Mouse (Mus musculus) kidney, embryonic 15.5 days (tissue): ENCODE data around the gene Zfp213. TPM values are rescaled to one million over a fixed set of nuclear protein-coding genes. Genes with fewer than 3 reads are reported as not detected.

ENCODE experiments used
- ATAC-seq: fragments of 200-750 bp; cut with Nextera tagmentation; replicated peaks from 2 replicates; pipeline ENCODE4 v1.8.0; 2017; ENCODE audit warnings: moderate TSS enrichment; ENCODE audit not compliant: low FRiP score
- H3K27ac ChIP-seq: fragments of 300-500 bp; sonication (generic); 2 replicates; pipeline ENCODE4 v1.5.1; 2015; ENCODE audit warnings: mild to moderate bottlenecking, inconsistent platforms
- H3K27me3 ChIP-seq: fragments of 300-500 bp; sonication (generic); 2 replicates; pipeline ENCODE4 v1.6.1; 2015; ENCODE audit warnings: inconsistent platforms
- H3K36me3 ChIP-seq: fragments of 300-500 bp; sonication (generic); 2 replicates; pipeline ENCODE4 v1.6.1; 2015; ENCODE audit warnings: inconsistent platforms
- H3K4me1 ChIP-seq: fragments of 300-500 bp; sonication (generic); 2 replicates; pipeline ENCODE4 v1.6.1; 2015; ENCODE audit warnings: inconsistent platforms
- H3K4me2 ChIP-seq: fragments of 300-500 bp; sonication (generic); 2 replicates; pipeline ENCODE4 v1.6.1; 2015; ENCODE audit warnings: moderate library complexity, mild to moderate bottlenecking, inconsistent platforms
- H3K4me3 ChIP-seq: fragments of 300-500 bp; sonication (generic); replicated peaks from 2 replicates; pipeline ENCODE4 v1.5.1; 2015; ENCODE audit warnings: mild to moderate bottlenecking, inconsistent platforms
- H3K9ac ChIP-seq: fragments of 300-500 bp; sonication (generic); 2 replicates; pipeline ENCODE4 v1.6.1; 2015; ENCODE audit warnings: mild to moderate bottlenecking, inconsistent platforms
- H3K9me3 ChIP-seq: fragments of 300-500 bp; sonication (generic); replicated peaks from 2 replicates; pipeline ENCODE4 v1.6.1; 2016; ENCODE audit warnings: inconsistent platforms
- WGBS: fragments of 180-500 bp; shearing (Covaris S2); methylation state at CpG from one replicate; pipeline ENCODE4 v1.1.7; 2015; ENCODE audit warnings: mixed read lengths; 5-methylcytosine and 5-hydroxymethylcytosine counted together
- polyA plus RNA-seq: library from polyadenylated mRNA; unstranded; fragments of >200 nt; fragmentation: Nextera tagmentation; extraction: Ambion mirVana; gene quantifications from 2 replicates; pipeline ENCODE4 v1.2.1, GENCODE M21; 2015

Gene Zfp213
- polyA plus RNA-seq, 1 experiment from 2014 or later, result 22.8 TPM

DNA sequence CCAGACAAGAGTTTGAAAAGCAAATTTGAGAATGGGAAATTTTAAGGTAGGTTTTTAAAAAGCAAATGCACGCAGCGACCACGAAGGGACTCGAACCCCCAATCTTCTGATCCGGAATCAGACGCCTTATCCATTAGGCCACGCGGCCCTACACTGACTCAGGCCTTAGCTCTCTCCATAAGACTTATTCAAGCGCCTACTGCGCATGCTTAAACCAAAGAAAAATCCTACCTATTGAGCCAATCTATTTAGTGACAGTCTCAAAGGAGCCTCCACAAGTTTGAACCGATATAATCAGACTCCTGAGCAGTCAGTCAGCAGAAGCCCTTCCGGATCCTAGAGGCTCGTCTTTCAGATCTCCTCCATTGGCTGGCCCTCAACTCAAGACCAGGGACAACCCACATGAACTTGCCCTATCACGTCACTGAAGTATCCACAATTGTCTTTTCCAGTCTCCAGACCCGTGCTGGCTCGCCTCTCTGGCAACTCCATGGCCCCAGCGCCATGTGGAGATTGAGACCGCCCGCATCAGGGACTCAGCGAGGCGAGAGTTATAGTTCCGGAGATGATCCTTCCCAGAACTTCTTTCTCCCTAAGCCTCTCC, 13.7 kb downstream of the Zfp213 start:
- Histone ChIP-seq H3K4me3 (peak overlapping the region; percentile 69), H3K4me2 (peak overlapping the region; percentile 83), H3K36me3 (peaks cover 10% of the 10 kb centered on the region), H3K4me1 (peaks cover 18% of the 10 kb centered on the region), H3K27ac (peak overlapping the region; percentile 88), H3K9ac (peak overlapping the region; percentile 57), H3K9me3 (no peaks in the 10 kb centered on the region), H3K27me3 (no peaks in the 10 kb centered on the region)
- peak; percentile 64 for ATAC-seq
- under 1% methylated on average over 22 of the region's 22 CpGs for WGBS

- H3K27ac ChIP-seq, result no peak overlapping the region
- peak overlapping the region; percentile 83 for H3K4me2 ChIP-seq
- H3K4me3 ChIP-seq, result peak overlapping the region; percentile 69
- peaks cover 16% of the 10 kb centered on the region for H3K4me1 ChIP-seq
- H3K27me3 ChIP-seq, result no peaks in the 10 kb centered on the region
- no peaks in the 10 kb centered on the region for H3K9me3 ChIP-seq
- H3K9ac ChIP-seq, result peak overlapping the region; percentile 14; the same call in 1 of the 2 replicates
- peaks cover 1% of the 10 kb centered on the region; the same call in 1 of the 2 replicates for H3K36me3 ChIP-seq
- WGBS, result 4% methylated on average over 9 of the region's 9 CpGs
- ATAC-seq, result no peak
Measured at GRCm38 (mm10) chr17:23549441-23549840, 14.6 kb downstream of the Zfp213 start.

DNA sequence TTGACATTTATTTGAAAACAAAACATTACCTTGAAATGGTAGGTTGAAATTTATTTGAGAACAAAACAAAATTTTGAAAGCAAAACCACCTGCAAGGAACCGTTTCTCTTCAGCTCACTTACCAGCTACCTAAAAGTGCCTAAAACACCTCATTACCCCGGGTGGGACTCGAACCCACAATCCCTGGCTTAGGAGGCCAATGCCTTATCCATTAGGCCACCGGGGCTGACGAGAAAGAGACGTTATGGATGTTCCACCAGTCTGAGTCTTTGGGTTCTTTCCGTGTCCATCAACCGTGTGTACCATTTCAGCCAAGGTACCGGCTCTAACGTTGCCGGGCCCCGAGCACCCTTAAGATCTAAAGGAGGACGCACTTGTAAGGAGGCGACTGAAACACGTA, 15.4 kb downstream of the Zfp213 start:
- WGBS, result 1% methylated on average over 15 of the region's 15 CpGs
- Histone ChIP-seq H3K4me3 (peak overlapping the region; percentile 69), H3K27me3 (no peaks in the 10 kb centered on the region), H3K4me2 (peak overlapping the region; percentile 83), H3K27ac (no peak overlapping the region), H3K9ac (no peak overlapping the region), H3K9me3 (no peaks in the 10 kb centered on the region), H3K36me3 (no peaks in the 10 kb centered on the region), H3K4me1 (peaks cover 18% of the 10 kb centered on the region)
- ATAC-seq, result peak; percentile 24

- peak overlapping the region; percentile 69 for H3K4me3 ChIP-seq
- no peak overlapping the region for H3K27ac ChIP-seq
- 51% methylated on average over 11 of the region's 11 CpGs for WGBS
- H3K9me3 ChIP-seq, result no peaks in the 10 kb centered on the region
- H3K4me1 ChIP-seq, result peaks cover 24% of the 10 kb centered on the region
- H3K4me2 ChIP-seq, result peak overlapping the region; percentile 83
- no peak for ATAC-seq
- no peaks in the 10 kb centered on the region for H3K27me3 ChIP-seq
- H3K9ac ChIP-seq, result no peak overlapping the region
- no peaks in the 10 kb centered on the region for H3K36me3 ChIP-seq
Measured at GRCm38 (mm10) chr17:23547681-23548443, 16.2 kb downstream of the Zfp213 start.

DNA sequence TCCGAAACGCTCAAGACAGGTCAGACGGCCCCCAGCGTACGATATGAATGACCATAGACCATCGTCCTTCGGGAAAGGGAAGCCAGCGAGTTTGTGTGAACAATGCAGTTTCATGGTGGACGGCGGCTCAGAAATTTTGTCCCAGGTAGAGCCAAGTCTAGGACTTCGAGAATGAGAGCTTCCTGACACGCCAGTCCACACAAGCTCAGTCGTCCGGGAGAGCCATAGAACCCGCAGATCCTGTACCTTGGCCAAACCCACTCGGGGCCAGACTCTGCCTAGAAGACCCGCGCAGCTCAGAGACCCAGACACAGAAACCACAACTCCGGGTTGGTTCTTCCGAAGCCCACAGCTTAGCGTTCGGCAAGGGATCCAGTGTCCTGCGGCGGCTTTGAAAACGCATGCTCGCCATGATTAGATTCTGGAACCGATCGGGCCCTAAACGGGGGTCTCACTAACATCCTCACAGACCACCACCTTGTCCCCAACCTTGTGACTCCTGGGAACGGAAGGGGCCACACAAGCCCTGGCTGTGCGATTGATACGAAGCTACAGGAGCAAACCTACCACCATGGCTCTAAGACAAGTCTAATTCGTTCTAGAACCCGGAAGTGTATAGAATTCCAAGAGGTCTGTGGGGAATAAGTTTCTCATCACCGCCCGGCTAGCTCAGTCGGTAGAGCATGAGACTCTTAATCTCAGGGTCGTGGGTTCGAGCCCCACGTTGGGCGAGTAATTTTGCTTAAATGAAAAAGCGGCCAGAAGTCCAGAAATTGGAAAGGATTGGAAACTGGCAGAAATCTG, 17.1 kb downstream of the Zfp213 start:
- peak overlapping the region; percentile 74 for H3K9ac ChIP-seq
- no peaks in the 10 kb centered on the region for H3K36me3 ChIP-seq
- WGBS, result under 1% methylated on average over 42 of the region's 42 CpGs
- ATAC-seq, result peak; percentile 44
- H3K4me3 ChIP-seq, result peak overlapping the region; percentile 63
- peak overlapping the region; percentile 85 for H3K27ac ChIP-seq
- H3K4me2 ChIP-seq, result peak overlapping the region; percentile 56
- no peaks in the 10 kb centered on the region for H3K9me3 ChIP-seq
- H3K4me1 ChIP-seq, result peaks cover 32% of the 10 kb centered on the region
- no peaks in the 10 kb centered on the region; the same call in 1 of the 2 replicates for H3K27me3 ChIP-seq

DNA sequence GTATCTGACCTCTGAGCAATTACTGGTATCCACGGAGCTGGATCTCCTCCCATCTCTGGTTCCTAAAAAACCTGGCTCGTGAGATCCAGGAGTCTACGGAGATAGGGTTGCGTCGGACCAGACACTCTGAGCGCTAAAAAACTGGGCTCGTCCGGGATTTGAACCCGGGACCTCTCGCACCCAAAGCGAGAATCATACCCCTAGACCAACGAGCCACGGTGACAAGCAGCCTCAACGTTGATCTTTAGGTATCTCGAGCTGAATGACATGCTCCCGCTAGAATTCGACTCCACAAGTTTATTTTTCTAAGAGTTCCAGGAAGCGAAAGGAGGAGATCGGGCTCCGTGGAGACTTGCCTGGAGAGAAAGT, 17.7 kb downstream of the Zfp213 start:
- Histone ChIP-seq H3K4me2 (peak overlapping the region; percentile 56), H3K9ac (peak overlapping the region; percentile 74), H3K27ac (peak overlapping the region; percentile 85), H3K4me3 (peak overlapping the region; percentile 63), H3K9me3 (no peaks in the 10 kb centered on the region), H3K4me1 (peaks cover 36% of the 10 kb centered on the region), H3K27me3 (peaks cover 5% of the 10 kb centered on the region), H3K36me3 (no peaks in the 10 kb centered on the region)
- WGBS, result 1% methylated on average over 20 of the region's 20 CpGs
- peak; percentile 44 for ATAC-seq

- no peak for ATAC-seq
- Histone ChIP-seq H3K4me3 (peak overlapping the region; percentile 63), H3K4me1 (peaks cover 34% of the 10 kb centered on the region), H3K36me3 (no peaks in the 10 kb centered on the region), H3K4me2 (peak overlapping the region; percentile 56), H3K27me3 (peaks cover 8% of the 10 kb centered on the region), H3K9ac (no peak overlapping the region), H3K9me3 (no peaks in the 10 kb centered on the region), H3K27ac (no peak overlapping the region)
- 16% methylated on average over 6 of the region's 6 CpGs for WGBS
Measured at GRCm38 (mm10) chr17:23545841-23546240, 18.2 kb downstream of the Zfp213 start.

- Histone ChIP-seq H3K4me3 (no peak overlapping the region), H3K27ac (no peak overlapping the region), H3K9ac (no peak overlapping the region), H3K4me1 (peaks cover 37% of the 10 kb centered on the region), H3K36me3 (no peaks in the 10 kb centered on the region), H3K9me3 (no peaks in the 10 kb centered on the region), H3K4me2 (no peak overlapping the region), H3K27me3 (peaks cover 13% of the 10 kb centered on the region)
- no peak for ATAC-seq
- 89% methylated on average over 1 of the region's 1 CpGs for WGBS
Measured at GRCm38 (mm10) chr17:23544766-23545165, 19.3 kb downstream of the Zfp213 start.

- Histone ChIP-seq H3K4me3 (no peak overlapping the region), H3K9ac (no peak overlapping the region), H3K27me3 (peaks cover 21% of the 10 kb centered on the region), H3K27ac (no peak overlapping the region), H3K4me2 (no peak overlapping the region), H3K9me3 (no peaks in the 10 kb centered on the region), H3K36me3 (no peaks in the 10 kb centered on the region), H3K4me1 (peaks cover 30% of the 10 kb centered on the region)
- ATAC-seq, result no peak
- WGBS, result 69% methylated on average over 4 of the region's 4 CpGs
Measured at GRCm38 (mm10) chr17:23543983-23544382, 20.1 kb downstream of the Zfp213 start.

DNA sequence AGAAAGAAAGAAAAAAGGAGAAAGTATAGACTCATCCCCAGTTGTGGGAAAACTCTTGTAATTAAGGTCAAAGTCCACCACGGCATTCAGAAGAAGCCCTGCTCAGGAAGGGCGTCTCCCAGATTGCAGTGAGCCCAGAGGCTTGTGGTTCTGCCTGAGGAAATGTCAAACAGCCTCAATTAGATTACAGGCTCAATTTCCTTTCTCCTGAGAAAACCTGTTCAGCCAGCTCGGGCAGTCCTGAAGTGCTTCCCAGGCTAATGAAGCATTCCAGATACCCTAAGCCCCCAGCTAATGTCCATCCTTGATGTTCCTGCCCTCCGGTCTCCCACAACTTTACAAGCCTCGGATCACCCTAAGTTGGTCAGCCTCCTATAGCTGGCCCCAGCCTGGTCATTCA, 20.7 kb downstream of the Zfp213 start:
- no peak for ATAC-seq
- H3K27me3 ChIP-seq, result peaks cover 26% of the 10 kb centered on the region
- H3K9me3 ChIP-seq, result no peaks in the 10 kb centered on the region
- peaks cover 30% of the 10 kb centered on the region for H3K4me1 ChIP-seq
- H3K27ac ChIP-seq, result peak overlapping the region; percentile 20; the same call in 1 of the 2 replicates
- H3K4me2 ChIP-seq, result peak overlapping the region; percentile 29
- H3K4me3 ChIP-seq, result peak overlapping the region; percentile 5; the same call in 1 of the 2 replicates
- 17% methylated on average over 5 of the region's 5 CpGs for WGBS
- H3K9ac ChIP-seq, result no peak overlapping the region
- no peaks in the 10 kb centered on the region for H3K36me3 ChIP-seq

DNA sequence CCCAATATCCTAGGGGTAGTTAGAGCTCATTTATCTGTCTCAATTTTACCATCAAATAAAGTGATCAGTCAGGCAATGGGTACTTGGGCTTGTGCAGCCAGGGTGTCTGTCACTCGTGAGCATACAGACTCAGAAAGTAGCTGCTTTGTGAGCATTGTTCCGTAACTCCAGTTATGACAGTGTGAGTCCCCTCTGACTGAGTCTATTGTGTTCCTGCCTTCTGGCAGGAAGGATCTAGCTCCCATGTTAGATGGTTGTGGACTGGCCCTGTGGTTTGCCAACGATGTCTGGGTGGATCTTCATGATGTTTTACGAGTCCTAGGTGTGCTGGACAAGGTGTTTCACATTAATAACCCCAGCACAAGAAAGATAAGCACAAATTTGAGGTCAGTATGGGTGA, 21.2 kb downstream of the Zfp213 start:
- Histone ChIP-seq H3K36me3 (no peaks in the 10 kb centered on the region), H3K27me3 (peaks cover 30% of the 10 kb centered on the region), H3K9me3 (no peaks in the 10 kb centered on the region), H3K9ac (no peak overlapping the region), H3K4me3 (no peak overlapping the region), H3K4me2 (no peak overlapping the region; the same call in 1 of the 2 replicates), H3K4me1 (peaks cover 35% of the 10 kb centered on the region), H3K27ac (no peak overlapping the region)
- ATAC-seq, result no peak
- 39% methylated on average over 4 of the region's 4 CpGs for WGBS
